Mouse (Mus musculus) CH12.LX (cell line): ENCODE data around the gene Pithd1. TPM values are rescaled to one million over a fixed set of nuclear protein-coding genes. Genes with fewer than 3 reads are reported as not detected.

ENCODE experiments used
- DNase-seq: peaks from one replicate; pipeline ENCODE4 v3.0.0-alpha.2; 2013; ENCODE audit errors: extremely low read depth
- H3K27ac ChIP-seq: 2 replicates; pipeline ENCODE4 v1.5.1; 2012; ENCODE audit warnings: low read depth, mild to moderate bottlenecking, control low read depth, moderate library complexity; ENCODE audit not compliant: insufficient read depth
- H3K27me3 ChIP-seq: replicated peaks from 2 replicates; pipeline ENCODE3; 2012; ENCODE audit warnings: inconsistent platforms
- H3K36me3 ChIP-seq, 2 experiments: replicated peaks in 1 of 2; 2 replicates each; pipeline versions ENCODE3 to v1.6.1; 2012; ENCODE audit warnings: inconsistent platforms in 1 of 2, low read length in 1 of 2, mild to moderate bottlenecking in 1 of 2, mixed read lengths in 1 of 2, moderate library complexity in 1 of 2; ENCODE audit not compliant: control insufficient read depth in 1 of 2, insufficient read depth in 1 of 2
- H3K4me1 ChIP-seq, 2 experiments: 2 replicates each; pipeline ENCODE4 v1.6.1; 2012; ENCODE audit warnings: inconsistent platforms in 1 of 2, moderate library complexity in 1 of 2; ENCODE audit not compliant: insufficient read depth in 2 of 2, control insufficient read depth in 1 of 2
- H3K4me2 ChIP-seq: 2 replicates; pipeline ENCODE4 v1.6.1; 2012; ENCODE audit warnings: low read depth, mild to moderate bottlenecking, control low read depth; ENCODE audit not compliant: poor library complexity, insufficient read depth, severe bottlenecking
- H3K4me3 ChIP-seq, 3 experiments: fragments of 150-350 bp in 1 of 3; sonication (generic) in 1 of 3; replicated peaks in 1 of 3; 2 replicates each; pipeline versions ENCODE3 to v1.5.1; 2011 to 2012; ENCODE audit warnings: low read depth in 2 of 3, low read length in 2 of 3, mild to moderate bottlenecking in 2 of 3, moderate library complexity in 2 of 3, control low read depth in 1 of 3, improper control_type of control experiment in 1 of 3, inconsistent platforms in 1 of 3, mixed read lengths in 1 of 3; ENCODE audit not compliant: poor library complexity in 1 of 3
- H3K79me2 ChIP-seq: replicated peaks from 2 replicates; pipeline ENCODE4 v1.6.1; 2012; ENCODE audit warnings: mild to moderate bottlenecking, moderate library complexity; ENCODE audit not compliant: control insufficient read depth, poor library complexity, insufficient read depth, severe bottlenecking; ENCODE audit errors: extremely low read depth
- H3K9ac ChIP-seq: 2 replicates; pipeline ENCODE4 v1.6.1; 2012; ENCODE audit warnings: low read depth, mild to moderate bottlenecking, control low read depth, moderate library complexity; ENCODE audit not compliant: insufficient read depth
- H3K9me3 ChIP-seq: replicated peaks from 2 replicates; pipeline ENCODE3; 2012; ENCODE audit warnings: low read length, inconsistent platforms, mixed read lengths
- BHLHE40 ChIP-seq: IDR thresholded peaks from 2 replicates; pipeline ENCODE4 v1.6.1; 2011; ENCODE audit warnings: mild to moderate bottlenecking, low read depth, low read length, improper control_type of control experiment
- CHD2 ChIP-seq: IDR thresholded peaks from 2 replicates; pipeline ENCODE4 v1.6.1; 2011; ENCODE audit warnings: low read length, improper control_type of control experiment
- CTCF ChIP-seq, 2 experiments: IDR thresholded peaks in 1 of 2; conservative IDR thresholded peaks in 1 of 2; 2 replicates each; pipeline ENCODE4 v1.5.1; 2011 to 2012; ENCODE audit warnings: low read depth in 2 of 2, low read length in 2 of 2, improper control_type of control experiment in 1 of 2, inconsistent platforms in 1 of 2, mild to moderate bottlenecking in 1 of 2, moderate library complexity in 1 of 2
- ELF1 ChIP-seq: IDR thresholded peaks from 2 replicates; pipeline ENCODE4 v1.6.1; 2014; ENCODE audit warnings: low read depth, mild to moderate bottlenecking, inconsistent platforms, low read length, improper control_type of control experiment
- ETS1 ChIP-seq: conservative IDR thresholded peaks from 2 replicates; pipeline ENCODE4 v1.6.1; 2012; ENCODE audit warnings: low read depth, mild to moderate bottlenecking, inconsistent platforms, low read length, improper control_type of control experiment, moderate library complexity
- HCFC1 ChIP-seq: IDR thresholded peaks from 2 replicates; pipeline ENCODE4 v1.6.1; 2012; ENCODE audit warnings: low read depth, mild to moderate bottlenecking, inconsistent platforms, low read length, improper control_type of control experiment
- IRF4 ChIP-seq: IDR thresholded peaks from 2 replicates; pipeline ENCODE4 v1.6.1; 2014; ENCODE audit warnings: low read depth, mild to moderate bottlenecking, inconsistent platforms, low read length, improper control_type of control experiment
- JUN ChIP-seq: IDR thresholded peaks from 2 replicates; pipeline ENCODE4 v1.6.1; 2011; ENCODE audit warnings: low read depth, mild to moderate bottlenecking, low read length, improper control_type of control experiment, moderate library complexity; ENCODE audit not compliant: insufficient read depth
- KAT2A ChIP-seq: IDR thresholded peaks from 2 replicates; pipeline ENCODE4 v1.6.1; 2012; ENCODE audit warnings: low read length, improper control_type of control experiment, inconsistent platforms; ENCODE audit not compliant: insufficient replicate concordance
- MAX ChIP-seq: IDR thresholded peaks from 2 replicates; pipeline ENCODE4 v1.6.1; 2011; ENCODE audit warnings: low read length, improper control_type of control experiment
- MEF2A ChIP-seq: IDR thresholded peaks from 2 replicates; pipeline ENCODE4 v1.6.1; 2014; ENCODE audit warnings: low read depth, mild to moderate bottlenecking, inconsistent platforms, low read length, improper control_type of control experiment, borderline replicate concordance
- MXI1 ChIP-seq: IDR thresholded peaks from 2 replicates; pipeline ENCODE4 v1.6.1; 2011; ENCODE audit warnings: mild to moderate bottlenecking, low read depth, low read length, improper control_type of control experiment
- NELFE ChIP-seq: IDR thresholded peaks from 2 replicates; pipeline ENCODE4 v1.6.1; 2011; ENCODE audit warnings: low read depth, low read length, improper control_type of control experiment
- NRF1 ChIP-seq: IDR thresholded peaks from 2 replicates; pipeline ENCODE4 v1.6.1; 2014; ENCODE audit warnings: low read depth, mild to moderate bottlenecking, inconsistent platforms, low read length, improper control_type of control experiment, moderate library complexity
- PAX5 ChIP-seq: IDR thresholded peaks from 2 replicates; pipeline ENCODE4 v1.6.1; 2012; ENCODE audit warnings: low read length, inconsistent platforms, mixed read lengths
- POLR2A ChIP-seq: IDR thresholded peaks from 2 replicates; pipeline ENCODE4 v1.6.1; 2011; ENCODE audit warnings: low read depth, mild to moderate bottlenecking, improper control_type of control experiment, low read length
- POLR2AphosphoS2 ChIP-seq: IDR thresholded peaks from 2 replicates; pipeline ENCODE4 v1.6.1; 2011; ENCODE audit warnings: low read depth, low read length, improper control_type of control experiment
- SIN3A ChIP-seq: IDR thresholded peaks from 2 replicates; pipeline ENCODE4 v1.6.1; 2012; ENCODE audit warnings: low read length, improper control_type of control experiment, inconsistent platforms
- SMC3 ChIP-seq: IDR thresholded peaks from 2 replicates; pipeline ENCODE4 v1.6.1; 2011; ENCODE audit warnings: low read depth, low read length, improper control_type of control experiment
- USF1 ChIP-seq: IDR thresholded peaks from 2 replicates; pipeline ENCODE4 v1.6.1; 2014; ENCODE audit warnings: low read depth, mild to moderate bottlenecking, inconsistent platforms, low read length, improper control_type of control experiment
- ZC3H11A ChIP-seq: IDR thresholded peaks from 2 replicates; pipeline ENCODE4 v1.6.1; 2012; ENCODE audit warnings: low read depth, mild to moderate bottlenecking, inconsistent platforms, low read length, improper control_type of control experiment
- ZMIZ1 ChIP-seq: IDR thresholded peaks from 2 replicates; pipeline ENCODE4 v1.6.1; 2012; ENCODE audit warnings: low read depth, mild to moderate bottlenecking, inconsistent platforms, low read length, improper control_type of control experiment
- ZNF384 ChIP-seq: IDR thresholded peaks from 2 replicates; pipeline ENCODE4 v1.6.1; 2012; ENCODE audit warnings: low read depth, low read length, improper control_type of control experiment, inconsistent platforms
- dilution Hi-C: fragments of 300-500 bp; cut with MboI; formaldehyde crosslinking; loops from 2 replicates; pipeline ENCODE4 v1.14.3; 2020; ENCODE audit warnings: low sequenced_read_pairs; ENCODE audit not compliant: extremely low pct_unique_long_range_greater_than_20kb, extremely low pct_ligation_motif_present
- in situ Hi-C: fragments of 300-500 bp; cut with MboI; formaldehyde crosslinking; loops from 3 replicates; pipeline ENCODE4 v1.14.3; 2019; ENCODE audit warnings: low sequenced_read_pairs, low pct_ligation_motif_present, low pct_unique_long_range_greater_than_20kb, mixed read lengths
- polyA plus RNA-seq: library from polyadenylated mRNA; unstranded; fragments of >175 nt; gene quantifications from 2 replicates; pipeline ENCODE4 v1.2.1, GENCODE M21; 2012; ENCODE audit warnings: low read depth; ENCODE audit not compliant: insufficient read length
- total RNA-seq, 2 experiments: library from RNA; depleted of rRNA; stranded (reverse); fragments of 300-350 nt in 1 of 2; fragments of >200 nt in 1 of 2; gene quantifications; 2 replicates each; pipeline ENCODE4 v1.2.3; 2012 to 2014

Pithd1 gene
- total and polyA plus RNA-seq, 3 experiments = 53.2 to 87.5 (median 53.2) TPM

- Histone ChIP-seq H3K9ac (no peak overlapping the region), H3K9me3 (no peaks in the 10 kb centered on the region), H3K4me2 (no peak overlapping the region), H3K36me3 (peaks cover 57 to 93% of the 10 kb centered on the region in 2 experiments), H3K4me3 (no peak overlapping the region), H3K4me1 (no peaks in the 10 kb centered on the region), H3K27ac (no peak overlapping the region), H3K79me2 (no peaks in the 10 kb centered on the region), H3K27me3 (no peaks in the 10 kb centered on the region)
- TF ChIP-seq NELFE (no peak), MEF2A (no peak), POLR2A (no peak), MXI1 (no peak), ZC3H11A (no peak), ZNF384 (no peak), POLR2AphosphoS2 (no peak), IRF4 (no peak), CTCF (conservative IDR thresholded peaks at IDR 0.05 in 1 of 2, IDR thresholded peaks at IDR 0.05 in 1 of 2; ENCODE audit: low read depth in 2 of 2, low read length in 2 of 2) (no peak), USF1 (no peak), JUN (no peak), ETS1 (no peak), NRF1 (no peak), SIN3A (no peak), SMC3 (no peak), MAX (no peak)
- dilution Hi-C loops = no loop called here
- in situ Hi-C loops = no loop called here
- DNase-seq = no peak
Observed at GRCm38 (mm10) chr4:135928376-135928775, 58.7 kb downstream of the Pithd1 start.

DNA sequence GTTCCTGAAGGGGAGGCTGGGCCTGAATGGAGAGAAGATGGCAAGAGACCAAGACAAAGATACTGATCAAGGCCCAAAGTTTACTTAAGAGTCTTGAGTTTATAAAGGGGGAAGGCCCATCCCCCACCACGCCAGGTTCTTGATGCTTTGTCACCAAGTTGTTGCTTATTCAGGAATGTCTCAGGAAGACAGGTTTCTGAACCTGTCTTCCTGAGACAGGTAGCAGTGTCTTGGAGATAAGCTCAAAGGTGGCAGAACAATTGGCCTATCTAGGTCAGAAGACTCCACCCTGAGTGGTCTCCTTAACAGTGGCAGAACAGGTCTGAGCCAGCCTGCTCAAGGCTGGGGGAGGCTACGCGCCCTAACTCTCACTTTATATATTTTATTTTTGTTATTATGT, 60.2 kb downstream of the Pithd1 start:
- in situ Hi-C loops = no loop called here
- Histone ChIP-seq H3K4me1 (peaks cover 0 to 7% of the 10 kb centered on the region in 2 experiments; a peak in 1 of 4 replicates), H3K27ac (no peak overlapping the region), H3K9me3 (no peaks in the 10 kb centered on the region), H3K27me3 (no peaks in the 10 kb centered on the region), H3K36me3 (peaks cover 51 to 87% of the 10 kb centered on the region in 2 experiments), H3K9ac (no peak overlapping the region), H3K79me2 (no peaks in the 10 kb centered on the region), H3K4me2 (no peak overlapping the region), H3K4me3 (no peak overlapping the region)
- dilution Hi-C loops = no loop called here
- TF ChIP-seq KAT2A (no peak), CHD2 (no peak), USF1 (no peak), HCFC1 (no peak), POLR2A (no peak), PAX5 (no peak), NRF1 (no peak), ELF1 (no peak), JUN (no peak), ZMIZ1 (no peak), SIN3A (no peak), ETS1 (no peak), BHLHE40 (no peak)
- DNase-seq = no peak
